Mouse (Mus musculus): Measurements from ENCODE around the gene Syne1. TPM values are rescaled to one million over a fixed set of nuclear protein-coding genes. Genes with fewer than 3 reads are reported as not detected.

The Syne1 gene
- polyA plus RNA-seq, 1 experiment, result 19.0 TPM

DNA sequence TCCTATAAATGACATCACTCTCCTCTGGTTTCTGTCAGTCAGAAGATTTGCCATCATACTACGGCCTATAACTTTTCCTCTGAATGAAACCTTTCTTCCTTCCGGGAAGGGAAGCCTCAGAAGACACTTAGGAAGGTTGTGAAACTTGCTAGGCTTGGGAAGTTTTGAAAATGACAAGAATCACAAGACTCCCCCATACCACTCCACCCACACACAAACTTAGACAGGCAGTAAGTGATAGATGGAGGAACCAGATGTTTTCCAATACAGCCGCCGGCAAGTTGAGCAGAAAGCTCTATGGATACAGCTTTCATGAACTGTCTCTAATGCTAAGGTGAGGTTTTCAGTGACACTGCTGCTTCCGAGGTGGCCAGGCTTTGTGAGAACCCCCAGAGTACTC is 275.5 kb downstream of the Syne1 start:
- Histone ChIP-seq H3K4me2 (ENCODE audit: low read depth) (no peak overlapping the region), H3ac (ENCODE audit: control insufficient read depth, insufficient read length) (no peak overlapping the region), H3K4me3 (no peak overlapping the region), H3K36me3 (ENCODE audit: control insufficient read depth, insufficient read depth) (no peaks in the 10 kb centered on the region), H3K79me2 (ENCODE audit: control insufficient read depth, insufficient read depth) (no peaks in the 10 kb centered on the region), H3K27me3 (ENCODE audit: control insufficient read depth, insufficient read depth, insufficient read length) (no peaks in the 10 kb centered on the region)
- no peak for TF ChIP-seq E2F4 (IDR thresholded peaks at IDR 0.05; ENCODE audit: insufficient read depth)
- TF ChIP-seq USF1 (IDR thresholded peaks at IDR 0.05; ENCODE audit: low read depth), result no peak
- no peak for TF ChIP-seq POLR2A (IDR thresholded peaks at IDR 0.05; ENCODE audit: insufficient read length, low read depth)
- TF ChIP-seq TCF3 (IDR thresholded peaks at IDR 0.05; ENCODE audit: insufficient read length, low read depth), result no peak

DNA sequence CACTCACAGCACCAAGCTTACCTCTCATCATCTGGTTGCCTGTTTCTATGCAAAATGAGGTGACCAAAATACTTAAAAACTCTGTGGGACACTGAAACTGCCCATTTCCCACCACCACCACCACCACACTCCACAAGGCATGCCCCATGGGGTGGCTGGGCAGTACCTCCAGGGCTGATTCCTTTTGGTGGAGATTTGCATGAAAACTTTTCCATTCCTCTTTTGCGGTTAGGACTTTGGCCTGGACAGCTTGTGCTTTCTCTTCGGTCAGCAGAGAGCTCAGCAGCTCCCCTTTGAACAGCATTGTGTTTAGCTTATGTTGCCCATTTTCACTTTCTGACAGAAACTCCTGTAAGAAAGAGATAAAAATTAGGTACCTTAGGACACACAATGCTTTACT is 280.6 kb downstream of the Syne1 start:
- no peak overlapping the region for H3K4me2 ChIP-seq (ENCODE audit: low read depth)
- peaks cover 12% of the 10 kb centered on the region for H3K36me3 ChIP-seq (ENCODE audit: control insufficient read depth, insufficient read depth)
- no peaks in the 10 kb centered on the region for H3K27me3 ChIP-seq (ENCODE audit: control insufficient read depth, insufficient read depth, insufficient read length)
- H3K4me3 ChIP-seq, result no peak overlapping the region
- no peak overlapping the region for H3ac ChIP-seq (ENCODE audit: control insufficient read depth, insufficient read length)
- TF ChIP-seq E2F4 (IDR thresholded peaks at IDR 0.05; ENCODE audit: insufficient read depth) (no peak), REST (IDR thresholded peaks at IDR 0.05; ENCODE audit: insufficient read depth, insufficient read length) (no peak)
- no peaks in the 10 kb centered on the region for H3K79me2 ChIP-seq (ENCODE audit: control insufficient read depth, insufficient read depth)

DNA sequence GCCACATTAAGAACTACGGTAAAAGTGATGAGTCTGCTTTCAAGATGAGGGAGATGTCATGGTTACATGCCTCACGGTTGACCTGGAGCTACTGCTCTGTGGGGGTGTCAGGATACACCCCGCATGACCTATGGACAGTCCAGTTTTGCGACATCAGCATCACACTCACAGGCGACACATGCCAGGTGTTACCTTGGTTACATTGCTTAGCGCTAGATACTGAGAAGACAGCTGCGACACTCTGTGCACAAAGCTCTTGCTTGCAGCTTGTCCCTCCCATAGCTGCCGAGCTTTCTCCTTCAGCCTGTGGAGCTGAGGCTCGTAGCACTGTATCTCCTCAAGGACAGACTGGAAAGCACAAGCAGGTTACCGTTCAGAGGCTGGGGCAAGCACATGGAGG is 286.9 kb downstream of the Syne1 start:
- H3K4me2 ChIP-seq (ENCODE audit: low read depth), result no peak overlapping the region
- no peaks in the 10 kb centered on the region for H3K79me2 ChIP-seq (ENCODE audit: control insufficient read depth, insufficient read depth)
- no peak for TF ChIP-seq CEBPB (IDR thresholded peaks at IDR 0.05; ENCODE audit: insufficient read depth, poor library complexity, severe bottlenecking)
- no peak for TF ChIP-seq MAX (IDR thresholded peaks at IDR 0.05; ENCODE audit: low read depth)
- TF ChIP-seq POLR2A (IDR thresholded peaks at IDR 0.05; ENCODE audit: insufficient read length, low read depth), result no peak
- TF ChIP-seq MYOD1 (IDR thresholded peaks at IDR 0.05; ENCODE audit: control insufficient read depth in 1 of 3, insufficient read length in 2 of 3, low read depth in 2 of 3), result peak in 1 of 3 experiments; percentile 21
- no peak for TF ChIP-seq USF1 (IDR thresholded peaks at IDR 0.05; ENCODE audit: low read depth)
- peak in 1 of 3 experiments; percentile 8 for TF ChIP-seq MYOG (IDR thresholded peaks at IDR 0.05; ENCODE audit: control insufficient read depth in 1 of 3, insufficient read depth in 1 of 3, insufficient read length in 2 of 3, low read depth in 2 of 3)
- TF ChIP-seq TCF12 (IDR thresholded peaks at IDR 0.05; ENCODE audit: insufficient read depth, poor library complexity, severe bottlenecking), result no peak
- no peak for TF ChIP-seq REST (IDR thresholded peaks at IDR 0.05; ENCODE audit: insufficient read depth, insufficient read length)
- TF ChIP-seq SRF (IDR thresholded peaks at IDR 0.05; ENCODE audit: control insufficient read depth, insufficient read length, low read depth), result no peak
- no peak for TF ChIP-seq E2F4 (IDR thresholded peaks at IDR 0.05; ENCODE audit: insufficient read depth)
- TF ChIP-seq POLR2AphosphoS2 (IDR thresholded peaks at IDR 0.05; ENCODE audit: insufficient read length, low read depth), result no peak
- TF ChIP-seq TCF3 (IDR thresholded peaks at IDR 0.05; ENCODE audit: insufficient read length, low read depth), result no peak
- H3K36me3 ChIP-seq (ENCODE audit: control insufficient read depth, insufficient read depth), result peaks cover 37% of the 10 kb centered on the region
- no peaks in the 10 kb centered on the region for H3K27me3 ChIP-seq (ENCODE audit: control insufficient read depth, insufficient read depth, insufficient read length)
- no peak overlapping the region for H3ac ChIP-seq (ENCODE audit: control insufficient read depth, insufficient read length)
- H3K4me3 ChIP-seq, result no peak overlapping the region

DNA sequence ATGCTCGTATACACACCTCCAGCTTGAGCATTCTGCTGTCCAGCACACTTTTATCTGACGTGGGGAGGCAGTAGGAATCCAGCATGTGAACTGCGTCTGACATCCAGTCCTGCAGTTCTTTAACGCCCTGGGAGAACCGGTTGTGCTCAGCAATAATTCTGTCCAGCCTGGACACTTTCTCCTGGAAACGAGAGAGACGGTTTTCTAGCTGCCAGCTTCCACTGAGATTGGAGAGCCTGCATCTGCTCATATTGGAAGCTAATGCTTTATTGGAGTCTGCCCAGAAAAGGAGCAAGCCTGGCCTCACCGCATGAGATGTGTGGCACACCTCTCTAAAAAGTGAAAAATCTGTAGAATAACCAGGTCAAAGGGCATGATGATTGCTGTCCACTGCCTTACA is 288.6 kb downstream of the Syne1 start:
- no peaks in the 10 kb centered on the region for H3K79me2 ChIP-seq (ENCODE audit: control insufficient read depth, insufficient read depth)
- no peak overlapping the region for H3K4me3 ChIP-seq
- TF ChIP-seq REST (IDR thresholded peaks at IDR 0.05; ENCODE audit: insufficient read depth, insufficient read length), result no peak
- peaks cover 48% of the 10 kb centered on the region for H3K36me3 ChIP-seq (ENCODE audit: control insufficient read depth, insufficient read depth)
- H3K27me3 ChIP-seq (ENCODE audit: control insufficient read depth, insufficient read depth, insufficient read length), result no peaks in the 10 kb centered on the region
- no peak overlapping the region for H3ac ChIP-seq (ENCODE audit: control insufficient read depth, insufficient read length)
- no peak overlapping the region for H3K4me2 ChIP-seq (ENCODE audit: low read depth)

DNA sequence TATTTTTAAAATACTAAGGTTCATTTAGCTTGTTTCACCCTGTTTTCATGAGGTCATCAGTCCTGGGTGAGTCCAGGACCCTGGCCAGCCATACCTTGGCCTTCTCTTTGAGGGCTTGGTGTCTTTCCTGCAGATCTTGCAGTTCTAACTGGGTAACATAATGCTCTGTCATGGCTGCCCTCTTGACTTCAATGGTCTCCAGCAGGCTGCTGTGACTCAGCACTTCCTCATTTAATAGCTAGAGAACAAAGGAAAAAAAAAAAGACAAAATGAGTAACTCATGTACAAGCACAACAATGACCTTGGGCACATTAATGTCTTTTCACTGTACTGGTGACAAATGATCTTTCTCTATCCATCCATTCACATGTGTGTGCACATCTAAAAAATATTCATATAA is 294.6 kb downstream of the Syne1 start:
- Histone ChIP-seq H3K4me3 (no peak overlapping the region), H3K36me3 (ENCODE audit: control insufficient read depth, insufficient read depth) (peaks cover 60% of the 10 kb centered on the region), H3K79me2 (ENCODE audit: control insufficient read depth, insufficient read depth) (no peaks in the 10 kb centered on the region), H3K27me3 (ENCODE audit: control insufficient read depth, insufficient read depth, insufficient read length) (no peaks in the 10 kb centered on the region), H3ac (ENCODE audit: control insufficient read depth, insufficient read length) (no peak overlapping the region), H3K4me2 (ENCODE audit: low read depth) (no peak overlapping the region)
- TF ChIP-seq POLR2AphosphoS2 (IDR thresholded peaks at IDR 0.05; ENCODE audit: insufficient read length, low read depth) (no peak), MAX (IDR thresholded peaks at IDR 0.05; ENCODE audit: low read depth) (no peak), MYOD1 (IDR thresholded peaks at IDR 0.05; ENCODE audit: control insufficient read depth in 1 of 3, insufficient read length in 2 of 3, low read depth in 2 of 3) (no peak)

DNA sequence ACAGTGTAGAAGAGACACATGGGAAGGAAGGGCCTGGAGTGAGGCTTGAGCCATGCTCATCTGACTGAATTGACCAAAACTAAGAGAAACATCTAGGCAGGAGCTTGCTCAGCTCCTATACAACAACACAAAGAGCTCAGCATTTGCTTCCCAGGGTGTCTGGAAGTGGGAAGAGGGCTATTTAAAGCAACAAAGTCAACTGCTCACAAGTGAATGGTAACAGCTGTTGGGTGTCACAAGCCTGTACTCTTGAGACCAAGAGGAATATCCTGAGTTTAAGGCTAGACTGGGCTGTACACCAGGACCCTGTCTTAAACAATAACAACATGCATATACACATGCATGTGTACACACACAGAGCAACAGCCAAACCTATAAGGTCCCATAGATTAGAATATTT is 297.5 kb downstream of the Syne1 start:
- Histone ChIP-seq H3K36me3 (ENCODE audit: control insufficient read depth, insufficient read depth) (peaks cover 43% of the 10 kb centered on the region), H3K27me3 (ENCODE audit: control insufficient read depth, insufficient read depth, insufficient read length) (no peaks in the 10 kb centered on the region), H3K79me2 (ENCODE audit: control insufficient read depth, insufficient read depth) (no peaks in the 10 kb centered on the region), H3ac (ENCODE audit: control insufficient read depth, insufficient read length) (no peak overlapping the region), H3K4me2 (ENCODE audit: low read depth) (peak overlapping the region; percentile 8), H3K4me3 (no peak overlapping the region)
- TF ChIP-seq MYOD1 (IDR thresholded peaks at IDR 0.05; ENCODE audit: control insufficient read depth in 1 of 3, insufficient read length in 2 of 3, low read depth in 2 of 3) (peak; percentile 41 to 77 (median 48)), MAX (IDR thresholded peaks at IDR 0.05; ENCODE audit: low read depth) (no peak), POLR2AphosphoS2 (IDR thresholded peaks at IDR 0.05; ENCODE audit: insufficient read length, low read depth) (no peak), TCF12 (IDR thresholded peaks at IDR 0.05; ENCODE audit: insufficient read depth, poor library complexity, severe bottlenecking) (peak; percentile 27), MYOG (IDR thresholded peaks at IDR 0.05; ENCODE audit: control insufficient read depth in 1 of 3, insufficient read depth in 1 of 3, insufficient read length in 2 of 3, low read depth in 2 of 3) (peak in 2 of 3 experiments; percentile 49 to 83)

Measured in myocyte (in vitro differentiated cells).